10 mouse cellular contexts compared by ENCODE assay signal in the genomic region with DNA sequence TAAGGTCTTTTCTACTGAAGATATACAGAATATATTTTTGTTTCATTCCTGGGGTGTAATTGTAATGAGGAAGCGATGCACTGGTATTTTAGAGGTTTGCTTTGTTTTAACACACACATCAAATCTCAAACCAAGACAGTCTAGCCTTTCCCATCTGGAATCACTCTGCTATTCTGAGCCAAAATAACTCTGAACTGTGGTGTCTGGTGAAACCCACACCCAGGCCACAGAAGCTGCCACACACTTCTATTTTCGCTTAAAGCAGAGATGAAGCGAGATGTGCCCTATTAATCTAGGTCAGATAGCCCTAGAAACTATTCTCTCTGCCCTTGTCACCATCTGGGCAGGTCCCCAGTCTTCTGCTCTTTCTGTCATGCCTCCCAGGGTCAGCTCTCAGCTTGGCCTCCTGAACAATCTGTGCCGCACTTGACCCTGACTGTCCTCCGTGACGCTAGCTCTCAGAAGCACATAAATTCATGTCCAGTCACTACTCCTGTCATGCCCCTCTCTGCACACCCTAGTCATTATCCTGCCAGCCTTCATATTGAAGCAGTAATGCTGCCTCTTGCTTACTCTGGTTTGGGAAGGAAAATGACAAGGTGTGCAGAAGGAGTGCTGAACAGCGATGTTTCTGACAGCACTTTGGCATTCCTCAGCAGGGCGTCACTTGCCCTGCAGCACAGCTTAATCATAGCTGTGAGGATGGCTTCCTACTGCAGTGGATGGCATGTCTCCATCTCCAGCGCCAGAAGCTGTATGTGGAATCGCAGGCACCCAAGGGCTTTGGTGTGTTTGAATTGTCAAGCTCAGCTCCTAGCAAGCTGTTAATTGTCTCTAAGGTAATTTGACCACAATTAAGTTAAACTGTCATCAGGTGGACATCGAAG. TPM values are rescaled to one million over a fixed set of nuclear protein-coding genes. Genes with fewer than 3 reads are reported as not detected.
DNase-seq lines count a peak whose midpoint lies in the region; ATAC-seq lines count a peak whose summit lies in the region.
"Had no signal": no experiment of that assay in that cellular context is flagged by ENCODE, and none has a peak within 500 bp of the region (broad histone marks: within the 10 kb centered on the region; RNA-seq: fewer than 3 reads in every experiment).

No protein-coding gene starts in this region.

- H3K27me3 ChIP-seq in forebrain, embryonic 14.5 days (replicated peaks; ENCODE audit: control insufficient read depth, insufficient read depth, low read length): no peaks in the 10 kb centered on the region
- no peaks in the 10 kb centered on the region for H3K27me3 ChIP-seq in forebrain, embryonic 15.5 days
- no peaks in the 10 kb centered on the region for H3K27me3 ChIP-seq in limb, embryonic 11.5 days (ENCODE audit: control insufficient read depth, insufficient read depth, low read length)
- H3K27me3 ChIP-seq in limb, embryonic 10.5 days (ENCODE audit: low read depth, poor library complexity, severe bottlenecking): no peaks in the 10 kb centered on the region

- H3K9me3 ChIP-seq in forebrain, embryonic 14.5 days (replicated peaks; ENCODE audit: control insufficient read depth, low read length): no peaks in the 10 kb centered on the region
- H3K9me3 ChIP-seq in forebrain, embryonic 15.5 days: no peaks in the 10 kb centered on the region
- no peaks in the 10 kb centered on the region for H3K9me3 ChIP-seq in limb, embryonic 11.5 days (ENCODE audit: control insufficient read depth, low read length)
- H3K9me3 ChIP-seq in limb, embryonic 10.5 days (replicated peaks): no peaks in the 10 kb centered on the region
- H3K9me3 ChIP-seq: G1E had no signal

- no peaks in the 10 kb centered on the region for H3K4me1 ChIP-seq in forebrain, embryonic 14.5 days (ENCODE audit: control insufficient read depth, insufficient read depth, low read length)
- no peaks in the 10 kb centered on the region for H3K4me1 ChIP-seq in forebrain, embryonic 15.5 days
- H3K4me1 ChIP-seq in limb, embryonic 11.5 days (ENCODE audit: control insufficient read depth, insufficient read depth, low read length): no peaks in the 10 kb centered on the region
- H3K4me1 ChIP-seq in limb, embryonic 10.5 days: peaks cover 7% of the 10 kb centered on the region

- H3K4me3 ChIP-seq in forebrain, embryonic 14.5 days (ENCODE audit: low read depth, low read length): no peak overlapping the region
- H3K4me3 ChIP-seq in forebrain, embryonic 15.5 days: no peak overlapping the region
- no peak overlapping the region for H3K4me3 ChIP-seq in limb, embryonic 11.5 days (ENCODE audit: low read depth, low read length)
- H3K4me3 ChIP-seq in limb, embryonic 10.5 days: no peak overlapping the region

- WGBS in forebrain, embryonic 14.5 days: 80% methylated on average over 11 of the region's 11 CpGs
- 75% methylated on average over 11 of the region's 11 CpGs for WGBS in forebrain, embryonic 15.5 days
- 66% methylated on average over 11 of the region's 11 CpGs for WGBS in limb, embryonic 11.5 days
- WGBS in limb, embryonic 10.5 days: 67% methylated on average over 11 of the region's 11 CpGs

- ATAC-seq in forebrain, embryonic 14.5 days: no peak
- no peak for ATAC-seq in forebrain, embryonic 15.5 days (replicated peaks)
- no peak for ATAC-seq in limb, embryonic 11.5 days (ENCODE audit: insufficient number of reproducible peaks, low FRiP score, low TSS enrichment, low read depth)

- H3K27ac ChIP-seq in forebrain, embryonic 14.5 days (ENCODE audit: low read depth, low read length): no peak overlapping the region
- no peak overlapping the region for H3K27ac ChIP-seq in forebrain, embryonic 15.5 days (replicated peaks)
- H3K27ac ChIP-seq in limb, embryonic 11.5 days (replicated peaks; ENCODE audit: low read depth, low read length): no peak overlapping the region
- H3K27ac ChIP-seq in limb, embryonic 10.5 days: no peak overlapping the region

- peak; percentile 7 for DNase-seq in forebrain, embryonic 14.5 days (ENCODE audit: low spot score)
- peak; percentile 22 for DNase-seq in limb, embryonic 11.5 days (ENCODE audit: low spot score)
- no peak for DNase-seq in limb, embryonic 10.5 days (ENCODE audit: low spot score)
- DNase-seq in cerebellum, adult 8-10 months: peak; percentile 36
- peak; percentile 29 for DNase-seq in forelimb bud, embryonic 11.5 days (ENCODE audit: low read depth, low spot score)
- no peak for DNase-seq in gastrocnemius, postnatal 14 days
- DNase-seq in thymus, adult 18-20 months: no peak
- DNase-seq: kidney, postnatal 36 days had no signal

- H3K9ac ChIP-seq in forebrain, embryonic 14.5 days (ENCODE audit: low read length): no peak overlapping the region
- H3K9ac ChIP-seq in forebrain, embryonic 15.5 days (replicated peaks): no peak overlapping the region
- H3K9ac ChIP-seq in limb, embryonic 11.5 days (ENCODE audit: low read length): no peak overlapping the region

- intact Hi-C loops in gastrocnemius, postnatal 14 days (cut with DNase I; ENCODE audit: low total_unique reads): no loop called here

- H3K36me3 ChIP-seq in forebrain, embryonic 14.5 days (ENCODE audit: control insufficient read depth, insufficient read depth, low read length): no peaks in the 10 kb centered on the region
- no peaks in the 10 kb centered on the region for H3K36me3 ChIP-seq in forebrain, embryonic 15.5 days
- no peaks in the 10 kb centered on the region for H3K36me3 ChIP-seq in limb, embryonic 11.5 days (ENCODE audit: control insufficient read depth, insufficient read depth, low read length)
- no peaks in the 10 kb centered on the region for H3K36me3 ChIP-seq in limb, embryonic 10.5 days
- H3K36me3 ChIP-seq: G1E had no signal

- no peak overlapping the region for H3K4me2 ChIP-seq in forebrain, embryonic 14.5 days (ENCODE audit: low read length)
- H3K4me2 ChIP-seq in forebrain, embryonic 15.5 days (replicated peaks): no peak overlapping the region
- H3K4me2 ChIP-seq in limb, embryonic 11.5 days (ENCODE audit: low read depth, severe bottlenecking): no peak overlapping the region

RNA-seq across cellular contexts. Expression of gene Snx19, which starts 57.1 kb away (rescaled TPM):
- 16.3 and 19.5 TPM in 2 replicates for polyA plus RNA-seq in forebrain, embryonic 14.5 days (2014; fragmentation: Nextera tagmentation; extraction: Ambion mirVana)
- 17.8 and 20.7 TPM in 2 replicates for polyA plus RNA-seq in forebrain, embryonic 15.5 days (2015; fragmentation: Nextera tagmentation; extraction: Ambion mirVana)
- 21.9 and 22.4 TPM in 2 replicates for polyA plus RNA-seq in limb, embryonic 11.5 days (2014; fragmentation: Nextera tagmentation; extraction: Ambion mirVana)
- polyA plus RNA-seq in limb, embryonic 10.5 days (2016; fragmentation: Nextera tagmentation; extraction: Ambion mirVana): 17.8 and 21.5 TPM in 2 replicates
- 10 to 100 TPM; 17.6 to 18.7 TPM for total RNA-seq in gastrocnemius, postnatal 14 days (2021)

Comparison
In these comparisons a context has a peak if more than half of its experiments do, and no peak if none do; other contexts are left out.
1. DNase-seq: peak in forebrain, embryonic 14.5 days (single experiment), limb, embryonic 11.5 days (single experiment), cerebellum, adult 8-10 months (single experiment) and forelimb bud, embryonic 11.5 days (single experiment); none in limb, embryonic 10.5 days (single experiment), gastrocnemius, postnatal 14 days (single experiment) and thymus, adult 18-20 months (0 of 2).